Mouse (Mus musculus): ENCODE data around the gene Prss21. TPM values are rescaled to one million over a fixed set of nuclear protein-coding genes. Genes with fewer than 3 reads are reported as not detected.

The Prss21 gene
- polyA plus RNA-seq, 1 experiment from 2014 or later: not detected

GRCm38 (mm10) chr17:23841145-23841544, 26.7 kb upstream of the Prss21 start:
- no peaks in the 10 kb centered on the region for H3K27me3 ChIP-seq
- no peak overlapping the region for H3K9ac ChIP-seq
- H3K9me3 ChIP-seq: no peaks in the 10 kb centered on the region
- WGBS: 33% methylated on average over 4 of the region's 4 CpGs
- no peaks in the 10 kb centered on the region for H3K4me1 ChIP-seq (replicated peaks)
- no peak for ATAC-seq (ENCODE audit: low FRiP score, low read depth)
- H3K27ac ChIP-seq (replicated peaks): no peak overlapping the region
- H3K4me2 ChIP-seq: no peak overlapping the region
- H3K4me3 ChIP-seq: no peak overlapping the region
- H3K36me3 ChIP-seq: no peaks in the 10 kb centered on the region

GRCm38 (mm10) chr17:23843141-23843811, 24.6 kb upstream of the Prss21 start:
- no peaks in the 10 kb centered on the region for H3K9me3 ChIP-seq

DNA sequence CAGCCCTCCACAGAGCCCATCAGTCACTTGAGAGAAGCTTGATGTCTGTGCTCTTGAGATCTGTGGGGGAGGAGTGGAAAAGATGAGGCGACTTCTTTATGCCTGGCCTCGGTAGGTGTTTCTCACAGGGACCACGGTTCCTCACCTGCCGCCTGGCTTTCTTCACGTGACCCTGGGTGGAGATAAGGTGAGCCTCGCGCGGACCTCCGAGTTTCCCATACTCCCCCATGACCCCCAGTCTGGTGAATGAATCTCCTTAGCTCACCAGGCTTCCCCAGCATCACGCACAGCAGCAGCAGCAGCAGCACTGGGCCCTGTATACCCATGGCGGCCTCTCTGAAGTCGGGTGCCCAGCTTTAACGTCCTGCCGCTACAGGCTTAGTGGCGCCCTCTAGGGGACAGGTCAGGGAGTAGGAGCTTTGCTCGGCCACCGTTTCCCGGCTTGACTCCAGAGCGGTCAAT, 24.0 kb upstream of the Prss21 start, which contains the start of the genes Prss32 and Prss41:
Gene Prss32 (plus strand): TSS at position 44 of the 462 bp plus-strand sequence.
Gene Prss41 (minus strand): TSS at position 361 of the 462 bp plus-strand sequence.
- 12% methylated on average over 19 of the region's 19 CpGs for WGBS
- no peaks in the 10 kb centered on the region for H3K4me1 ChIP-seq (replicated peaks)

More at GRCm38 (mm10) chr17:23843141-23843811, 24.6 kb upstream of the Prss21 start:
- Histone ChIP-seq H3K36me3 (no peaks in the 10 kb centered on the region), H3K4me3 (0 out of 2 replicates have a peak overlapping the region, but pooled peaks have one; percentile 8), H3K27me3 (no peaks in the 10 kb centered on the region), H3K27ac (replicated peaks) (no peak overlapping the region), H3K4me1 (replicated peaks) (no peaks in the 10 kb centered on the region), H3K9ac (no peak overlapping the region), H3K4me2 (peak overlapping the region; percentile 38)
- 38% methylated on average over 23 of the region's 23 CpGs for WGBS
- ATAC-seq (ENCODE audit: low FRiP score, low read depth): no peak

GRCm38 (mm10) chr17:23850028-23850427, 17.8 kb upstream of the Prss21 start:
- WGBS: 64% methylated on average over 2 of the region's 2 CpGs
- Histone ChIP-seq H3K36me3 (no peaks in the 10 kb centered on the region), H3K4me3 (no peak overlapping the region), H3K4me2 (no peak overlapping the region), H3K27me3 (no peaks in the 10 kb centered on the region), H3K4me1 (replicated peaks) (no peaks in the 10 kb centered on the region), H3K27ac (replicated peaks) (no peak overlapping the region), H3K9ac (no peak overlapping the region), H3K9me3 (no peaks in the 10 kb centered on the region)
- ATAC-seq (ENCODE audit: low FRiP score, low read depth): no peak

More for the DNA sequence above, 24.0 kb upstream of the Prss21 start, which contains the start of the genes Prss32 and Prss41:
- no peaks in the 10 kb centered on the region for H3K27me3 ChIP-seq
- H3K4me2 ChIP-seq: peak within 1 kb of the TSS; percentile 38
- no peaks in the 10 kb centered on the region for H3K9me3 ChIP-seq
- 0 out of 2 replicates have a peak within 1 kb of the TSS, but pooled peaks have one; percentile 8 for H3K4me3 ChIP-seq
- H3K36me3 ChIP-seq: no peaks in the 10 kb centered on the region
- no peak within 1 kb of the TSS for H3K27ac ChIP-seq (replicated peaks)
- no peak for ATAC-seq (ENCODE audit: low FRiP score, low read depth)
- no peak within 1 kb of the TSS for H3K9ac ChIP-seq

- peak; percentile 49 for ATAC-seq (ENCODE audit: low FRiP score, low read depth)
- no peaks in the 10 kb centered on the region for H3K9me3 ChIP-seq
Measured at GRCm38 (mm10) chr17:23850853-23851749, 16.8 kb upstream of the Prss21 start.

DNA sequence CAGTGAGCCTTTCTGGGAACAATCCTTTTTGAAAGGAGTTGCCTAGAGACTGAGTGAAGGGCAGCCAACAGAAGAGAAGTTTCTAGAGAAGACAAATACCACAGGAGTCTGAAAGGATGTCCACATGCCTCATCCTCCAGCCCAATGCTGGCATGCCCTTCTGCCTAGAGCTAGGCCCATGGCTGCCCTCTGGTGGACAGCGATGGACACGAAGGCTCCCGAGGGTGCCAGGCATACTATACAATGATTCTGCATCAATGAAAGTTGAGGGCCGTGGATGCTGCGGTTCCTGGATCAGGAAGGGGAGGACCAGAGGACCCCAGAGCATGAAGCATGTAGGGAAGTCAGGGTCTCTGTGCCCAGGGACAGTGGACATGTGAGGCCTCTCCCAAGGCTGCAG, 14.6 kb upstream of the Prss21 start:
- no peaks in the 10 kb centered on the region for H3K9me3 ChIP-seq
- no peak overlapping the region for H3K4me2 ChIP-seq
- no peak overlapping the region for H3K27ac ChIP-seq (replicated peaks)
- no peak overlapping the region for H3K4me3 ChIP-seq
- WGBS: 32% methylated on average over 5 of the region's 5 CpGs
- H3K9ac ChIP-seq: no peak overlapping the region
- no peaks in the 10 kb centered on the region for H3K27me3 ChIP-seq
- ATAC-seq (ENCODE audit: low FRiP score, low read depth): no peak
- no peaks in the 10 kb centered on the region for H3K4me1 ChIP-seq (replicated peaks)
- H3K36me3 ChIP-seq: no peaks in the 10 kb centered on the region

More at GRCm38 (mm10) chr17:23850853-23851749, 16.8 kb upstream of the Prss21 start:
- H3K4me1 ChIP-seq (replicated peaks): no peaks in the 10 kb centered on the region
- H3K27ac ChIP-seq (replicated peaks): no peak overlapping the region
- WGBS: 64% methylated on average over 18 of the region's 19 CpGs
- H3K4me3 ChIP-seq: no peak overlapping the region
- H3K36me3 ChIP-seq: no peaks in the 10 kb centered on the region
- H3K27me3 ChIP-seq: no peaks in the 10 kb centered on the region
- no peak overlapping the region for H3K4me2 ChIP-seq
- no peak overlapping the region for H3K9ac ChIP-seq

DNA sequence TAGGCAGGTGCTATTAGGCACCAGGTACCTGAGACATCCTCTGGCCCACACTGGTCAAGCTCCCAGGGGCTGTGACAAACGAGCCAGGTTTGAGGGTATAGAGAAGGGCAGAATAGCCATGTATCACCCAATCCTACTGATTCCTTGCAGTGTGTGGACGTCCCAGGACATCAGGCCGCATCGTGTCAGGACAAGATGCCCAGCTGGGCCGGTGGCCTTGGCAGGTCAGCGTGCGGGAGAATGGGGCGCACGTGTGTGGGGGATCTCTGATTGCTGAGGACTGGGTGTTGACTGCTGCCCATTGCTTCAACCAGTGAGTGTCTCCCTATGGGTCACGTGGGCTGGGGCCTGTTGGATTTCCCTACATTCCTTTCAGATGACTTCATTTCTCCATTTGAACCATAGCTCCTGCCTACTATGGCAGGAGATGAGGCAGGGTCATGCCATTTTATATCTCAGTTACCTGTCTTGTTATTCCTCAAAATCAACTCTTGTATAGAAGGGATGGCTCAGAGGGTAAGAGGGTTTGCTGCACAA, 13.6 kb upstream of the Prss21 start:
- no peaks in the 10 kb centered on the region for H3K36me3 ChIP-seq
- 89% methylated on average over 10 of the region's 10 CpGs for WGBS

GRCm38 (mm10) chr17:23857193-23857592, 10.7 kb upstream of the Prss21 start:
- Histone ChIP-seq H3K4me2 (no peak overlapping the region), H3K27me3 (no peaks in the 10 kb centered on the region), H3K36me3 (no peaks in the 10 kb centered on the region), H3K9ac (no peak overlapping the region), H3K27ac (replicated peaks) (no peak overlapping the region), H3K4me3 (no peak overlapping the region), H3K9me3 (no peaks in the 10 kb centered on the region), H3K4me1 (replicated peaks) (no peaks in the 10 kb centered on the region)
- no peak for ATAC-seq (ENCODE audit: low FRiP score, low read depth)
- WGBS: 88% methylated on average over 6 of the region's 6 CpGs

More for the DNA sequence above, 13.6 kb upstream of the Prss21 start:
- ATAC-seq (ENCODE audit: low FRiP score, low read depth): no peak
- H3K9me3 ChIP-seq: no peaks in the 10 kb centered on the region
- H3K27ac ChIP-seq (replicated peaks): no peak overlapping the region
- H3K4me1 ChIP-seq (replicated peaks): no peaks in the 10 kb centered on the region
- no peak overlapping the region for H3K4me3 ChIP-seq
- H3K27me3 ChIP-seq: no peaks in the 10 kb centered on the region
- H3K4me2 ChIP-seq: no peak overlapping the region
- no peak overlapping the region for H3K9ac ChIP-seq

DNA sequence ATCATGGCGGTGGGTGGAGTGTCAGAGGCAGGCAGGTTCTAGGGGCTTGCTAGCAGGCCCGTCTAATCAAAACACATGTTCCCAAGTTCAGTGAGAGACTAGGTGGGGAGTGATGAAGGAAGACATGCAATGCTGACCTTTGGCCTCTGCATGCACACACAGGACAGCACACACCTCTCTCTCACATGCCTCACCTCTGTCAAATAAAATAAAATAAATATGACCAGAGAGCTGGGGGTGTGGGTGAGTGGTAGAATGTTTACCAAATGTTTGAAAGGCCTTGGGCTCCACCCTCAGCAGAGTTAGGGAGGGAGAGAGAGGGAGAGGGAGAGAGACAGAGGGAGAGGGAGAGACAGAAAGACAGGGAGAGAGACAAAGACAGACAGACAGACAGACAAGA, 9.9 kb upstream of the Prss21 start:
- H3K9me3 ChIP-seq: no peaks in the 10 kb centered on the region
- no peaks in the 10 kb centered on the region for H3K27me3 ChIP-seq
- no peak overlapping the region for H3K9ac ChIP-seq
- H3K27ac ChIP-seq (replicated peaks): no peak overlapping the region
- ATAC-seq (ENCODE audit: low FRiP score, low read depth): no peak
- H3K4me1 ChIP-seq (replicated peaks): no peaks in the 10 kb centered on the region
- no peaks in the 10 kb centered on the region for H3K36me3 ChIP-seq
- no peak overlapping the region for H3K4me2 ChIP-seq
- H3K4me3 ChIP-seq: no peak overlapping the region
- 95% methylated on average over 2 of the region's 2 CpGs for WGBS

- no peaks in the 10 kb centered on the region for H3K9me3 ChIP-seq
- WGBS: 84% methylated on average over 4 of the region's 4 CpGs
- no peaks in the 10 kb centered on the region for H3K27me3 ChIP-seq
- H3K27ac ChIP-seq (replicated peaks): no peak overlapping the region
- H3K9ac ChIP-seq: no peak overlapping the region
- no peak overlapping the region for H3K4me3 ChIP-seq
- H3K36me3 ChIP-seq: no peaks in the 10 kb centered on the region
- H3K4me2 ChIP-seq: no peak overlapping the region
- no peaks in the 10 kb centered on the region for H3K4me1 ChIP-seq (replicated peaks)
- no peak for ATAC-seq (ENCODE audit: low FRiP score, low read depth)
Measured at GRCm38 (mm10) chr17:23862926-23863325, 4.9 kb upstream of the Prss21 start.

GRCm38 (mm10) chr17:23868513-23868912, 657 bp downstream of the Prss21 start:
- Histone ChIP-seq H3K36me3 (no peaks in the 10 kb centered on the region), H3K27me3 (no peaks in the 10 kb centered on the region), H3K9me3 (no peaks in the 10 kb centered on the region), H3K27ac (replicated peaks) (no peak overlapping the region), H3K4me3 (no peak overlapping the region), H3K4me2 (no peak overlapping the region), H3K4me1 (replicated peaks) (no peaks in the 10 kb centered on the region), H3K9ac (no peak overlapping the region)
- ATAC-seq (ENCODE audit: low FRiP score, low read depth): no peak
- WGBS: 90% methylated on average over 11 of the region's 11 CpGs
